Mouse (Mus musculus): ENCODE measurements around the gene Dmxl2. TPM values are rescaled to one million over a fixed set of nuclear protein-coding genes. Genes with fewer than 3 reads are reported as not detected.

The Dmxl2 gene
- 52.4 and 53.5 TPM in 2 replicates for polyA plus RNA-seq (2015; fragmentation: Nextera tagmentation; extraction: Ambion mirVana)

- peak; percentile 96 for ATAC-seq (replicated peaks)
- Histone ChIP-seq H3K4me1 (peaks cover 23% of the 10 kb centered on the region), H3K9ac (replicated peaks) (peak within 1 kb of the TSS; percentile 94), H3K4me2 (replicated peaks) (peak within 1 kb of the TSS; percentile 77), H3K27ac (replicated peaks) (peak within 1 kb of the TSS; percentile 90), H3K9me3 (no peaks in the 10 kb centered on the region), H3K4me3 (peak within 1 kb of the TSS; percentile 96), H3K27me3 (no peaks in the 10 kb centered on the region), H3K36me3 (no peaks in the 10 kb centered on the region)
- WGBS: under 1% methylated on average over 89 of the region's 99 CpGs
Observed at GRCm38 (mm10) chr9:54501453-54502110, at the start of gene Dmxl2. Gene Dmxl2, minus strand, starts transcription at chr9:54501626.

- no peak for ATAC-seq (replicated peaks)
- Histone ChIP-seq H3K4me3 (no peak overlapping the region), H3K27me3 (no peaks in the 10 kb centered on the region), H3K36me3 (no peaks in the 10 kb centered on the region), H3K9ac (replicated peaks) (no peak overlapping the region), H3K9me3 (no peaks in the 10 kb centered on the region), H3K4me1 (no peaks in the 10 kb centered on the region), H3K27ac (replicated peaks) (no peak overlapping the region), H3K4me2 (replicated peaks) (no peak overlapping the region)
- WGBS: 90% methylated on average over 6 of the region's 6 CpGs
Observed at GRCm38 (mm10) chr9:54549433-54549832, 48.0 kb upstream of the Dmxl2 start.

GRCm38 (mm10) chr9:54547536-54547935 lies 46.1 kb upstream of the Dmxl2 start:
- Histone ChIP-seq H3K9me3 (no peaks in the 10 kb centered on the region), H3K36me3 (no peaks in the 10 kb centered on the region), H3K27me3 (no peaks in the 10 kb centered on the region), H3K9ac (replicated peaks) (no peak overlapping the region), H3K4me1 (no peaks in the 10 kb centered on the region), H3K27ac (replicated peaks) (no peak overlapping the region), H3K4me3 (no peak overlapping the region), H3K4me2 (replicated peaks) (no peak overlapping the region)
- 15% methylated on average over 5 of the region's 5 CpGs for WGBS
- ATAC-seq (replicated peaks): no peak

- Histone ChIP-seq H3K27ac (replicated peaks) (no peak overlapping the region), H3K4me1 (no peaks in the 10 kb centered on the region), H3K36me3 (no peaks in the 10 kb centered on the region), H3K4me3 (no peak overlapping the region), H3K9me3 (no peaks in the 10 kb centered on the region), H3K9ac (replicated peaks) (no peak overlapping the region), H3K4me2 (replicated peaks) (no peak overlapping the region), H3K27me3 (no peaks in the 10 kb centered on the region)
- no peak for ATAC-seq (replicated peaks)
- WGBS: 84% methylated on average over 4 of the region's 4 CpGs
Observed at GRCm38 (mm10) chr9:54544954-54545315, 43.5 kb upstream of the Dmxl2 start.

GRCm38 (mm10) chr9:54544212-54544953 lies 43.0 kb upstream of the Dmxl2 start:
- no peaks in the 10 kb centered on the region for H3K9me3 ChIP-seq
- H3K4me1 ChIP-seq: no peaks in the 10 kb centered on the region
- ATAC-seq (replicated peaks): no peak
- H3K27me3 ChIP-seq: no peaks in the 10 kb centered on the region
- H3K27ac ChIP-seq (replicated peaks): no peak overlapping the region
- H3K4me3 ChIP-seq: no peak overlapping the region
- 87% methylated on average over 9 of the region's 9 CpGs for WGBS
- no peak overlapping the region for H3K9ac ChIP-seq (replicated peaks)
- H3K4me2 ChIP-seq (replicated peaks): no peak overlapping the region
- no peaks in the 10 kb centered on the region for H3K36me3 ChIP-seq

- Histone ChIP-seq H3K9me3 (no peaks in the 10 kb centered on the region), H3K4me1 (peaks cover 20% of the 10 kb centered on the region), H3K27me3 (no peaks in the 10 kb centered on the region), H3K9ac (replicated peaks) (no peak overlapping the region), H3K36me3 (no peaks in the 10 kb centered on the region), H3K27ac (replicated peaks) (no peak overlapping the region), H3K4me2 (replicated peaks) (no peak overlapping the region), H3K4me3 (no peak overlapping the region)
- no peak for ATAC-seq (replicated peaks)
- WGBS: 72% methylated on average over 5 of the region's 5 CpGs
Observed at GRCm38 (mm10) chr9:54540801-54541200, 39.4 kb upstream of the Dmxl2 start.

- H3K4me3 ChIP-seq: no peak within 1 kb of the TSS
- H3K36me3 ChIP-seq: no peaks in the 10 kb centered on the region
- no peak for ATAC-seq (replicated peaks)
- H3K9ac ChIP-seq (replicated peaks): no peak within 1 kb of the TSS
- H3K9me3 ChIP-seq: no peaks in the 10 kb centered on the region
- H3K27ac ChIP-seq (replicated peaks): peak within 1 kb of the TSS; percentile 90
- WGBS: 94% methylated on average over 14 of the region's 14 CpGs
- H3K4me2 ChIP-seq (replicated peaks): no peak within 1 kb of the TSS
- H3K4me1 ChIP-seq: peaks cover 31% of the 10 kb centered on the region
- H3K27me3 ChIP-seq: no peaks in the 10 kb centered on the region
Observed at GRCm38 (mm10) chr9:54538684-54539083, 37.3 kb upstream of the Dmxl2 start, which contains the start of gene Sh2d7. Gene Sh2d7, plus strand, starts transcription at chr9:54538984.

GRCm38 (mm10) chr9:54538244-54538643 lies 36.8 kb upstream of the Dmxl2 start:
- Histone ChIP-seq H3K36me3 (no peaks in the 10 kb centered on the region), H3K4me1 (peaks cover 32% of the 10 kb centered on the region), H3K27me3 (no peaks in the 10 kb centered on the region), H3K4me3 (no peak overlapping the region), H3K9me3 (no peaks in the 10 kb centered on the region), H3K27ac (replicated peaks) (peak overlapping the region; percentile 90), H3K4me2 (replicated peaks) (no peak overlapping the region), H3K9ac (replicated peaks) (no peak overlapping the region)
- WGBS: 95% methylated on average over 3 of the region's 3 CpGs
- no peak for ATAC-seq (replicated peaks)

GRCm38 (mm10) chr9:54537480-54537879 lies 36.1 kb upstream of the Dmxl2 start:
- WGBS: 59% methylated on average over 3 of the region's 3 CpGs
- Histone ChIP-seq H3K36me3 (no peaks in the 10 kb centered on the region), H3K27ac (replicated peaks) (peak overlapping the region; percentile 90)

GRCm38 (mm10) chr9:54537030-54537429 lies 35.6 kb upstream of the Dmxl2 start:
- Histone ChIP-seq H3K4me2 (replicated peaks) (no peak overlapping the region), H3K9me3 (no peaks in the 10 kb centered on the region), H3K9ac (replicated peaks) (no peak overlapping the region), H3K36me3 (no peaks in the 10 kb centered on the region), H3K4me3 (no peak overlapping the region), H3K27ac (replicated peaks) (peak overlapping the region; percentile 90), H3K4me1 (peaks cover 42% of the 10 kb centered on the region), H3K27me3 (no peaks in the 10 kb centered on the region)
- peak; percentile 80 for ATAC-seq (replicated peaks)
- 13% methylated on average over 4 of the region's 4 CpGs for WGBS

More at GRCm38 (mm10) chr9:54537480-54537879, 36.1 kb upstream of the Dmxl2 start:
- Histone ChIP-seq H3K27me3 (no peaks in the 10 kb centered on the region), H3K4me1 (peaks cover 39% of the 10 kb centered on the region), H3K4me2 (replicated peaks) (no peak overlapping the region), H3K9ac (replicated peaks) (no peak overlapping the region), H3K9me3 (no peaks in the 10 kb centered on the region), H3K4me3 (no peak overlapping the region)
- no peak for ATAC-seq (replicated peaks)

GRCm38 (mm10) chr9:54536236-54536635 lies 34.8 kb upstream of the Dmxl2 start:
- 32% methylated on average over 7 of the region's 7 CpGs for WGBS
- ATAC-seq (replicated peaks): 0 out of 2 replicates have a peak, but pooled peaks have one; percentile 12
- H3K4me2 ChIP-seq (replicated peaks): no peak overlapping the region
- H3K27ac ChIP-seq (replicated peaks): peak overlapping the region; percentile 90
- H3K9me3 ChIP-seq: no peaks in the 10 kb centered on the region
- H3K36me3 ChIP-seq: no peaks in the 10 kb centered on the region
- no peaks in the 10 kb centered on the region for H3K27me3 ChIP-seq
- peaks cover 42% of the 10 kb centered on the region for H3K4me1 ChIP-seq
- H3K4me3 ChIP-seq: no peak overlapping the region
- H3K9ac ChIP-seq (replicated peaks): no peak overlapping the region

GRCm38 (mm10) chr9:54533975-54534374 lies 32.5 kb upstream of the Dmxl2 start:
- ATAC-seq (replicated peaks): peak; percentile 85
- WGBS: 21% methylated on average over 5 of the region's 5 CpGs
- Histone ChIP-seq H3K36me3 (no peaks in the 10 kb centered on the region), H3K9me3 (no peaks in the 10 kb centered on the region), H3K27me3 (no peaks in the 10 kb centered on the region), H3K27ac (replicated peaks) (peak overlapping the region; percentile 88), H3K4me2 (replicated peaks) (no peak overlapping the region), H3K4me3 (no peak overlapping the region), H3K4me1 (peaks cover 49% of the 10 kb centered on the region), H3K9ac (replicated peaks) (no peak overlapping the region)
